Mouse (Mus musculus): ENCODE data around the gene Lrp4.

The Lrp4 gene

GRCm38 (mm10) chr2:91453231-91454075, 3.9 kb upstream of the Lrp4 start:
- no peak for DNase-seq (ENCODE audit: low spot score)

GRCm38 (mm10) chr2:91454434-91454833, 2.9 kb upstream of the Lrp4 start:
- DNase-seq (ENCODE audit: low spot score) = no peak

GRCm38 (mm10) chr2:91455826-91456225, 1.5 kb upstream of the Lrp4 start:
- DNase-seq (ENCODE audit: low spot score) = no peak

- DNase-seq (ENCODE audit: low spot score) = no peak
Measured at GRCm38 (mm10) chr2:91456491-91457100, 715 bp upstream of the Lrp4 start.

GRCm38 (mm10) chr2:91457656-91458251, 443 bp downstream of the Lrp4 start:
- DNase-seq (ENCODE audit: low spot score) = no peak

- DNase-seq (ENCODE audit: low spot score) = peak; percentile 43
Measured at GRCm38 (mm10) chr2:91458252-91458672, 951 bp downstream of the Lrp4 start.

- peak; percentile 24 for DNase-seq (ENCODE audit: low spot score)
Measured at GRCm38 (mm10) chr2:91458673-91459391, 1.5 kb downstream of the Lrp4 start.

- DNase-seq (ENCODE audit: low spot score) = no peak
Measured at GRCm38 (mm10) chr2:91460076-91460475, 2.8 kb downstream of the Lrp4 start.

GRCm38 (mm10) chr2:91460771-91461170, 3.5 kb downstream of the Lrp4 start:
- no peak for DNase-seq (ENCODE audit: low spot score)

- no peak for DNase-seq (ENCODE audit: low spot score)
Measured at GRCm38 (mm10) chr2:91461341-91461740, 4.0 kb downstream of the Lrp4 start.

- no peak for DNase-seq (ENCODE audit: low spot score)
Measured at GRCm38 (mm10) chr2:91462196-91462595, 4.9 kb downstream of the Lrp4 start.

GRCm38 (mm10) chr2:91462681-91463080, 5.4 kb downstream of the Lrp4 start:
- no peak for DNase-seq (ENCODE audit: low spot score)

GRCm38 (mm10) chr2:91465934-91466333, 8.6 kb downstream of the Lrp4 start:
- DNase-seq (ENCODE audit: low spot score) = no peak

- DNase-seq (ENCODE audit: low spot score) = no peak
Measured at GRCm38 (mm10) chr2:91467613-91468012, 10.3 kb downstream of the Lrp4 start.

- DNase-seq (ENCODE audit: low spot score) = no peak
Measured at GRCm38 (mm10) chr2:91470055-91470647, 12.8 kb downstream of the Lrp4 start.

- DNase-seq (ENCODE audit: low spot score) = no peak
Measured at GRCm38 (mm10) chr2:91474358-91474757, 17.0 kb downstream of the Lrp4 start.

GRCm38 (mm10) chr2:91475791-91476190, 18.5 kb downstream of the Lrp4 start:
- DNase-seq (ENCODE audit: low spot score) = no peak

- no peak for DNase-seq (ENCODE audit: low spot score)
Measured at GRCm38 (mm10) chr2:91476251-91476661, 18.9 kb downstream of the Lrp4 start.

- no peak for DNase-seq (ENCODE audit: low spot score)
Measured at GRCm38 (mm10) chr2:91476841-91477240, 19.5 kb downstream of the Lrp4 start.

- no peak for DNase-seq (ENCODE audit: low spot score)
Measured at GRCm38 (mm10) chr2:91480399-91480801, 23.1 kb downstream of the Lrp4 start.

- no peak for DNase-seq (ENCODE audit: low spot score)
Measured at GRCm38 (mm10) chr2:91480805-91481514, 23.6 kb downstream of the Lrp4 start.
